Comparison of ENCODE assay signal across 12 mouse cellular contexts in genomic region chr10:80486862-80487379, GRCm38 (mm10). TPM values are rescaled to one million over a fixed set of nuclear protein-coding genes. Genes with fewer than 3 reads are reported as not detected.
DNase-seq lines count a peak whose midpoint lies in the region; ATAC-seq and TF ChIP-seq lines count a peak whose summit lies in the region.
"Had no signal": no experiment of that assay in that cellular context is flagged by ENCODE, and none has a peak within 500 bp of the region (broad histone marks: within the 10 kb centered on the region; RNA-seq: fewer than 3 reads in every experiment).

No protein-coding gene starts in this region.

- TF ChIP-seq EP300 in CH12.LX (IDR thresholded peaks at IDR 0.05; ENCODE audit: low read length) = no peak

- no peak overlapping the region for H3K4me3 ChIP-seq in layer of hippocampus, adult 2 months
- H3K4me3 ChIP-seq in CH12.LX (replicated peaks in 1 of 3; ENCODE audit: low read depth in 2 of 3, low read length in 2 of 3, poor library complexity in 1 of 3) = no peak overlapping the region
- H3K4me3 ChIP-seq in forebrain, embryonic 16.5 days (replicated peaks; ENCODE audit: low read length) = no peak overlapping the region
- H3K4me3 ChIP-seq: embryonic facial prominence, embryonic 13.5 days; heart, embryonic 13.5 days had no signal

- WGBS in forebrain, embryonic 16.5 days = 82% methylated on average over 7 of the region's 7 CpGs

- no peak overlapping the region for H3K9ac ChIP-seq in CH12.LX (ENCODE audit: insufficient read depth, low read depth)
- no peak overlapping the region for H3K9ac ChIP-seq in forebrain, embryonic 16.5 days (replicated peaks; ENCODE audit: low read depth, low read length)
- H3K9ac ChIP-seq: embryonic facial prominence, embryonic 13.5 days; heart, embryonic 13.5 days had no signal

- no peak overlapping the region for H3K4me2 ChIP-seq in CH12.LX (ENCODE audit: insufficient read depth, low read depth, poor library complexity, severe bottlenecking)
- no peak overlapping the region for H3K4me2 ChIP-seq in forebrain, embryonic 16.5 days (ENCODE audit: low read length)
- H3K4me2 ChIP-seq: embryonic facial prominence, embryonic 13.5 days; heart, embryonic 13.5 days had no signal

- no peak for TF ChIP-seq POLR2A in CH12.LX (IDR thresholded peaks at IDR 0.05; ENCODE audit: low read depth, low read length)

- peak; percentile 60 for TF ChIP-seq CTCF in layer of hippocampus, adult 2 months (conservative IDR thresholded peaks at IDR 0.05)
- peak; percentile 30 to 65; a peak in 3 of 4 replicates for TF ChIP-seq CTCF in CH12.LX (conservative IDR thresholded peaks at IDR 0.05 in 1 of 2, IDR thresholded peaks at IDR 0.05 in 1 of 2; ENCODE audit: low read depth in 2 of 2, low read length in 2 of 2)

- dilution Hi-C loops in CH12.LX (cut with MboI; ENCODE audit: extremely low pct_ligation_motif_present, extremely low pct_unique_long_range_greater_than_20kb, low sequenced_read_pairs) = no loop called here

- peaks cover under 1 to 6% of the 10 kb centered on the region in 2 experiments for H3K4me1 ChIP-seq in CH12.LX (ENCODE audit: control insufficient read depth in 1 of 2, insufficient read depth in 2 of 2)
- H3K4me1 ChIP-seq in forebrain, embryonic 16.5 days (replicated peaks; ENCODE audit: control insufficient read depth, insufficient read depth, low read length) = no peaks in the 10 kb centered on the region
- H3K4me1 ChIP-seq: embryonic facial prominence, embryonic 13.5 days had no signal

- H3K27me3 ChIP-seq in CH12.LX (replicated peaks) = peaks cover 84% of the 10 kb centered on the region
- peaks cover 50% of the 10 kb centered on the region for H3K27me3 ChIP-seq in forebrain, embryonic 16.5 days (replicated peaks; ENCODE audit: control insufficient read depth, insufficient read depth, low read length)

- no peaks in the 10 kb centered on the region for H3K79me2 ChIP-seq in CH12.LX (replicated peaks; ENCODE audit: control insufficient read depth, extremely low read depth, insufficient read depth, poor library complexity, severe bottlenecking)

- peak; percentile 46 for TF ChIP-seq RAD21 in CH12.LX (IDR thresholded peaks at IDR 0.05; ENCODE audit: low read depth, low read length)

- no peak overlapping the region for H3K27ac ChIP-seq in layer of hippocampus, adult 2 months
- H3K27ac ChIP-seq in CH12.LX (ENCODE audit: insufficient read depth, low read depth) = no peak overlapping the region
- H3K27ac ChIP-seq in forebrain, embryonic 16.5 days (ENCODE audit: low read length) = no peak overlapping the region
- H3K27ac ChIP-seq: embryonic facial prominence, embryonic 13.5 days; heart, embryonic 13.5 days had no signal

- peak; percentile 50 for ATAC-seq in erythroblast, adult 5-6 weeks (replicated peaks; ENCODE audit: low FRiP score, poor library complexity, severe bottlenecking)
- ATAC-seq in megakaryocyte-erythroid progenitor cell, adult 5-6 weeks (replicated peaks; ENCODE audit: low FRiP score, low TSS enrichment, poor library complexity, severe bottlenecking) = no peak
- no peak for ATAC-seq in forebrain, embryonic 16.5 days
- ATAC-seq: inflammation-experienced regulatory T-cells, adult 6 months had no signal

- H3K36me3 ChIP-seq in CH12.LX (replicated peaks in 1 of 2; ENCODE audit: control insufficient read depth in 1 of 2, insufficient read depth in 1 of 2, low read length in 1 of 2) = no peaks in the 10 kb centered on the region
- H3K36me3 ChIP-seq in forebrain, embryonic 16.5 days (ENCODE audit: control insufficient read depth, insufficient read depth) = no peaks in the 10 kb centered on the region
- H3K36me3 ChIP-seq: embryonic facial prominence, embryonic 13.5 days; heart, embryonic 13.5 days had no signal

- no peak for DNase-seq in layer of hippocampus, adult 2 months (ENCODE audit: low spot score in 2 of 2)
- no peak for DNase-seq in layer of hippocampus, adult 9-10 months (ENCODE audit: low spot score)
- DNase-seq in 416B (ENCODE audit: low read depth) (peak; percentile 35), CH12.LX (ENCODE audit: extremely low read depth) (peak; percentile 28)
- no peak for DNase-seq in layer of hippocampus, postnatal 36 days
- DNase-seq: lung, postnatal 14 days had no signal

- peaks cover 10% of the 10 kb centered on the region for H3K9me3 ChIP-seq in CH12.LX (replicated peaks; ENCODE audit: low read length)
- no peaks in the 10 kb centered on the region for H3K9me3 ChIP-seq in forebrain, embryonic 16.5 days (ENCODE audit: control insufficient read depth, low read length)

- in situ Hi-C loops in CH12.LX (cut with MboI; ENCODE audit: low pct_ligation_motif_present, low pct_unique_long_range_greater_than_20kb, low sequenced_read_pairs) = no loop called here

TF ChIP-seq in CH12.LX, 34 proteins besides CTCF, POLR2A, EP300 and RAD21:
- TF ChIP-seq ELF1 (IDR thresholded peaks at IDR 0.05; ENCODE audit: low read depth, low read length) (no peak), E2F4 (IDR thresholded peaks at IDR 0.05; ENCODE audit: insufficient replicate concordance, low read depth, low read length) (no peak), ZNF384 (IDR thresholded peaks at IDR 0.05; ENCODE audit: low read depth, low read length) (peak; percentile 57), SMC3 (IDR thresholded peaks at IDR 0.05; ENCODE audit: low read depth, low read length) (peak; percentile 60), CHD1 (IDR thresholded peaks at IDR 0.05; ENCODE audit: low read depth, low read length) (no peak), SIN3A (IDR thresholded peaks at IDR 0.05; ENCODE audit: low read length) (no peak)

RNA-seq across cellular contexts. Expression of gene Onecut3, which starts 7.7 kb away (rescaled TPM):
- not detected for total RNA-seq in layer of hippocampus, adult 2 months (2021)
- not detected in 2 replicates for total RNA-seq in CH12.LX (2012; rRNA removed)
- total RNA-seq in CH12.LX (2014; rRNA removed) = not detected in 2 replicates
- polyA plus RNA-seq in CH12.LX (2012; ENCODE audit: insufficient read length, low read depth) = not detected in 2 replicates
- total RNA-seq in erythroblast, adult 5-6 weeks (2015; ENCODE audit: low replicate concordance) = not detected in 2 replicates
- total RNA-seq in erythroblast, adult 5-6 weeks (2017; ENCODE audit: low replicate concordance) = not detected in 2 replicates
- not detected in 2 replicates for total RNA-seq in megakaryocyte-erythroid progenitor cell, adult 5-6 weeks (2014; fragmentation: Nextera tagmentation)
- total RNA-seq in megakaryocyte-erythroid progenitor cell, adult 5-6 weeks (2017) = not detected in 2 replicates
- 0.07 and 0.46 TPM in 2 replicates for polyA plus RNA-seq in forebrain, embryonic 16.5 days (2015; fragmentation: Nextera tagmentation; extraction: Ambion mirVana)
- under 1 TPM in 1 of 2 experiments, not detected in 1; 0.08 TPM for total RNA-seq in layer of hippocampus, postnatal 36 days (2021)
- polyA plus RNA-seq: embryonic facial prominence, embryonic 13.5 days; heart, embryonic 13.5 days; inflammation-experienced regulatory T-cells, adult 6 months had no signal

RNA-seq across cellular contexts. Expression of gene Atp8b3, which starts 52.0 kb away (rescaled TPM):
- total RNA-seq in layer of hippocampus, adult 2 months (2021) = under 1 TPM; 0.12 to 0.31 TPM
- total RNA-seq in CH12.LX (2012; rRNA removed) (0.08 and 0.21 TPM in 2 replicates), CH12.LX (2014; rRNA removed) (0.14 and 0.21 TPM in 2 replicates)
- 0.11 and 0.27 TPM in 2 replicates for polyA plus RNA-seq in CH12.LX (2012; ENCODE audit: insufficient read length, low read depth)
- total RNA-seq in erythroblast, adult 5-6 weeks (2015; ENCODE audit: low replicate concordance) = not detected in 2 replicates
- total RNA-seq in erythroblast, adult 5-6 weeks (2017; ENCODE audit: low replicate concordance) = 0.43 TPM in 1 of 2 replicates, not detected in the other
- total RNA-seq in megakaryocyte-erythroid progenitor cell, adult 5-6 weeks (2014; fragmentation: Nextera tagmentation) = not detected in 2 replicates
- total RNA-seq in megakaryocyte-erythroid progenitor cell, adult 5-6 weeks (2017) = not detected in 2 replicates
- 0.16 and 0.23 TPM in 2 replicates for polyA plus RNA-seq in forebrain, embryonic 16.5 days (2015; fragmentation: Nextera tagmentation; extraction: Ambion mirVana)
- total RNA-seq in layer of hippocampus, postnatal 36 days (2021) = under 1 TPM; 0.25 to 0.35 TPM
- polyA plus RNA-seq: inflammation-experienced regulatory T-cells, adult 6 months had no signal

RNA-seq across cellular contexts. Expression of gene Tcf3, which starts 53.5 kb away (rescaled TPM):
- 10 to 100 TPM; 27.6 to 31.6 TPM for total RNA-seq in layer of hippocampus, adult 2 months (2021)
- total RNA-seq in CH12.LX (2012; rRNA removed) = 179 and 207 TPM in 2 replicates
- total RNA-seq in CH12.LX (2014; rRNA removed) = 139 and 146 TPM in 2 replicates
- 208 and 223 TPM in 2 replicates for polyA plus RNA-seq in CH12.LX (2012; ENCODE audit: insufficient read length, low read depth)
- total RNA-seq in erythroblast, adult 5-6 weeks (2015; ENCODE audit: low replicate concordance) = 30.7 and 31.1 TPM in 2 replicates
- 27.9 and 39.6 TPM in 2 replicates for total RNA-seq in erythroblast, adult 5-6 weeks (2017; ENCODE audit: low replicate concordance)
- total RNA-seq in megakaryocyte-erythroid progenitor cell, adult 5-6 weeks (2014; fragmentation: Nextera tagmentation) = 154 and 175 TPM in 2 replicates
- 57.9 and 99.8 TPM in 2 replicates for total RNA-seq in megakaryocyte-erythroid progenitor cell, adult 5-6 weeks (2017)
- 63.7 and 74.6 TPM in 2 replicates for polyA plus RNA-seq in forebrain, embryonic 16.5 days (2015; fragmentation: Nextera tagmentation; extraction: Ambion mirVana)
- 10 to 100 TPM; 30.5 to 30.6 TPM for total RNA-seq in layer of hippocampus, postnatal 36 days (2021)

Comparison
In these comparisons a context has a peak if more than half of its experiments do, and no peak if none do; other contexts are left out.
1. DNase-seq: peak in 416B (single experiment) and CH12.LX (single experiment); none in layer of hippocampus, adult 2 months (0 of 2), layer of hippocampus, adult 9-10 months (single experiment) and layer of hippocampus, postnatal 36 days (0 of 2).